Mouse (Mus musculus) 3134 (cell line): ENCODE data around the gene Rnf114.

Experiments used
- DNase-seq: peaks from one replicate; pipeline ENCODE4 v3.0.0-alpha.2; 2011; ENCODE audit warnings: low spot score; ENCODE audit not compliant: insufficient read length; ENCODE audit errors: extremely low read depth

The Rnf114 gene

GRCm38 (mm10) chr2:167563035-167563434 lies 70.6 kb downstream of the Rnf114 start:
- DNase-seq = no peak

DNA sequence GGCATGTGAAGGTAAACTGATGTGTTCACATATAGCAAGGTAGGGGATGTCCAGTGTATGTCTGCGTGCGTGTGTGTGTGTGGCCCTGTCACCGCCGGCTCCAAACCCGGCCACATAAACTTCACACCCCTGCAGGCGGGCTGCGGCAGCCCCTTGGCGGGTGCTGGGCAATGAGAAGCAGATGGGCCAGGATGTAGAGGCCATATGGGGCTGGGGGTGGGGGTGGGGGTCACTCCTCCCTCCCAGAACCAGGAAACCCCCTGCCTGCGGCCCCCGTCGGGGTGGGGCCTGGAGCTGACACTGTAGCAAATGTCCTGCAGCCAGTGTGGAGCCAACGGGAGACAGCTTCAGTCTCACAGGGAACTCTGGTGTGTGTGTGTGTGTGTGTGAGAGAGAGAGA lies 71.3 kb downstream of the Rnf114 start:
- no peak for DNase-seq

DNA sequence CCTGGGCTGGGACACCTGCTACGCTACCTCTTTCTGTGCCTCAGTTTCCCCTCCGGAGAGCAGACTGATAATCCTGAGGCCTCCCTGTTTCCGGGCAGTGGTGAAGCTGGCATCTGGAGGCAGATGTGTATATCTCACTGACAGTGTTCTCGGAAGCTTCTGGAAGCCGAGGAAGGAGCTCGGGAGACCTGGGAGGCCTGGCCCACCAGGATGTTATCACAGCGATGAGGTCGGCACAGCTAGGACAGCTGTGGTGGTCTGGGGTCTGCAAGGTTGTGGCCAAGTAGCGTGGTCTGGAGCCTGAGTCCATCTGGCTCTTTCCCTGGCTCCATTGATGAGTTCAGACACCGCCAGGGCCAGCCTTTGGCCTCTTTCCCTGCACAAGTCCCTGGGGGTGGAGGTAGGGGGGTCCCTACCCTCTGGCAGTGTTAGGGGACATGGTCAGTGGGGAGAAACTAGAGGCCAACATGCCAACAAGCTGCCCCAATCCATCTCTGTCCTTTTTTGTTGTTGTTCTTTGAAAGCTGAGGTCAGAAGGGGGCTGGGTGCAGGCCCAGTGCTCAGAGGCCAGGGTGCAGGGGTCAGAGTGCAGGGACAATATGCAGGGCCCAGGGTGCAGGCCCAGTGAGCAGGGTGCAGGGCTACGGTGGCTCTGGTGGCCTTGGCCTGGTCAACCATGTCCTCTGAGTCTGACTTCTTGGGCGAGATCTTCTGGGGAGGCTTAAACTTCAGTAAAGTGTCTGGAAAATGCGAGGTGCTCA lies 72.3 kb downstream of the Rnf114 start:
- no peak for DNase-seq

- no peak for DNase-seq
Measured at GRCm38 (mm10) chr2:167565312-167565656, 72.8 kb downstream of the Rnf114 start.

DNA sequence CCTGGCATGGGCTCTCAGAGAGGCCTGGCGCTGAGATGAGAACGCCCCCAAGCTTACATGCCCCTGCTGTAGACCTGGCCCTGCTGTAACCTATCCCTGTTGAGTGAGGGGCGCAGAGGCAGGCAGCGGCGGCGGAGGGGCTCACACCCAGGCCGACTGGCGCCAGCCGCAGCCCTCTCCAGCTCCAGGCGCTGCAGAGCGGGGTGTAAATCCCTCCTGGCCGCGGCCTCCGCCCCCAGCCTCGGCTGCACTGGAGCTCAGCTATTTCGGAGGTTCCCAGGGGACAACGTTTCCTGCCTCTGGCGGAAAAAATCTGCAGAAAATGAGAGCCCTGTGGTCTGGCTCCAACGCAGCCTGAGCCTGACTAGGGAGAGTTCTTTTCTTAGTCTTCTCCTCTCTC lies 73.2 kb downstream of the Rnf114 start:
- DNase-seq = peak; percentile 85
